Mouse (Mus musculus) midbrain, embryonic 15.5 days (tissue): ENCODE data around the gene Tmem29. TPM values are rescaled to one million over a fixed set of nuclear protein-coding genes. Genes with fewer than 3 reads are reported as not detected.
"Not testable (repeated sequence)": the region's sequence is repeated elsewhere in the genome, so short reads cannot be mapped to it uniquely, and the experiment has no call there.

Experiments
- ATAC-seq: fragments of 200-750 bp; cut with Nextera tagmentation; replicated peaks from 2 replicates; pipeline ENCODE4 v1.8.0; 2017; ENCODE audit warnings: moderate TSS enrichment
- H3K27ac ChIP-seq: fragments of 300-500 bp; sonication (generic); 2 replicates; pipeline ENCODE4 v1.5.1; 2015; ENCODE audit warnings: mild to moderate bottlenecking, inconsistent platforms
- H3K27me3 ChIP-seq: fragments of 300-500 bp; sonication (generic); replicated peaks from 2 replicates; pipeline ENCODE4 v1.6.1; 2015; ENCODE audit warnings: inconsistent platforms
- H3K36me3 ChIP-seq: fragments of 300-500 bp; sonication (generic); replicated peaks from 2 replicates; pipeline ENCODE4 v1.6.1; 2015; ENCODE audit warnings: inconsistent platforms
- H3K4me1 ChIP-seq: fragments of 300-500 bp; sonication (generic); 2 replicates; pipeline ENCODE4 v1.6.1; 2015; ENCODE audit warnings: inconsistent platforms
- H3K4me2 ChIP-seq: fragments of 300-500 bp; sonication (generic); 2 replicates; pipeline ENCODE4 v1.6.1; 2015; ENCODE audit warnings: inconsistent platforms, mild to moderate bottlenecking, moderate library complexity
- H3K4me3 ChIP-seq: fragments of 300-500 bp; sonication (generic); 2 replicates; pipeline ENCODE4 v1.5.1; 2015; ENCODE audit warnings: mild to moderate bottlenecking, inconsistent platforms
- H3K9ac ChIP-seq: fragments of 300-500 bp; sonication (generic); 2 replicates; pipeline ENCODE4 v1.6.1; 2015; ENCODE audit warnings: mild to moderate bottlenecking, inconsistent platforms
- H3K9me3 ChIP-seq: fragments of 300-500 bp; sonication (generic); 2 replicates; pipeline ENCODE4 v1.6.1; 2016; ENCODE audit warnings: inconsistent platforms
- WGBS: fragments of 180-500 bp; shearing (Covaris S2); methylation state at CpG from one replicate; pipeline ENCODE4 v1.1.7; 2015; ENCODE audit warnings: mixed read lengths; 5-methylcytosine and 5-hydroxymethylcytosine counted together
- polyA plus RNA-seq: library from polyadenylated mRNA; unstranded; fragments of >200 nt; fragmentation: Nextera tagmentation; extraction: Ambion mirVana; gene quantifications from 2 replicates; pipeline ENCODE4 v1.2.1, GENCODE M21; 2015

Tmem29 gene
- polyA plus RNA-seq: 70.9 and 77.2 TPM in 2 replicates

DNA sequence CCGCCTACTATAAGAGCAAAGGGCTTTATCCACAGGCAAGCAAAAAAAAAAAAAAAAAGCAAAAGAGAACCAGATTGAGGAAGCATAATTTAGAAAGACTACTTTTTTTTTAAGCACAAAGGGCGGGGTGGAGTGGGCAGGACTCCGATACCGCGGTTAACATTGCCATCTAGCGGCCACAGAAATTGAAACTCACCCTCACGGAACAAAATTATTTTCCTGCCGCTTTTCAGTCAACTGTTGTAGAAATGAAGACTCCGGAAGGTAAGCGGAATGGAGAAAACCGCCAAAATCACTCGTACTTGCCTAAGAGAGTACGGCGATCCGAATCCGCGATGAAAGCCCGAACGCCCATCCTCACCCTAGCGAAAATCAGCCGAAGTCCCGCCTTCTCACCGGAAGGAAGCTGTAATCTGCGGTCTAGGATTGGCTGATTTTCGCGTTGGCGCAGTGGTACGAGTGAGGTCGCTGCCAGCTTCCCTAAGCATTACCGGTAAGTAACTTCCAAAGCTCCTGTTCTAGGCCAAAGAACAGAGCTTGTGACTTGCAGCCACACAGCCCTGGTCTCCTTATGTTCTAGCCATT is at the start of gene Tmem29:
Gene Tmem29 (minus strand): TSS at position 389 of the 585 bp plus-strand sequence.
- WGBS: 3% methylated on average over 30 of the region's 30 CpGs
- Histone ChIP-seq H3K9me3 (no peaks in the 10 kb centered on the region), H3K36me3 (no peaks in the 10 kb centered on the region), H3K4me2 (peak within 1 kb of the TSS; percentile 45), H3K4me3 (peak within 1 kb of the TSS; percentile 45), H3K9ac (peak within 1 kb of the TSS; percentile 45; the same call in 1 of the 2 replicates), H3K27ac (peak within 1 kb of the TSS; percentile 89), H3K27me3 (no peaks in the 10 kb centered on the region), H3K4me1 (peaks cover 6% of the 10 kb centered on the region)
- ATAC-seq: peak; percentile 98

- Histone ChIP-seq H3K9me3 (no peaks in the 10 kb centered on the region), H3K9ac (no peak overlapping the region), H3K27ac (peak overlapping the region; percentile 69), H3K4me3 (no peak overlapping the region), H3K4me2 (no peak overlapping the region), H3K4me1 (no peaks in the 10 kb centered on the region), H3K27me3 (no peaks in the 10 kb centered on the region), H3K36me3 (no peaks in the 10 kb centered on the region)
- ATAC-seq: peak; percentile 90
- 52% methylated on average over 6 of the region's 6 CpGs for WGBS
These were observed 49.7 kb upstream of the Tmem29 start for GRCm38 (mm10) chrX:150508696-150509095.

GRCm38 (mm10) chrX:150487811-150488210 is 28.9 kb upstream of the Tmem29 start:
- H3K4me3 ChIP-seq, ATAC-seq, H3K27ac ChIP-seq, H3K36me3 ChIP-seq, H3K27me3 ChIP-seq, H3K4me1 ChIP-seq, H3K9me3 ChIP-seq, H3K4me2 ChIP-seq, H3K9ac ChIP-seq: not testable (repeated sequence)
- 33% methylated on average over 3 of the region's 10 CpGs for WGBS

GRCm38 (mm10) chrX:150486314-150487030 is 27.5 kb upstream of the Tmem29 start:
- H3K27me3 ChIP-seq, H3K36me3 ChIP-seq, H3K4me3 ChIP-seq, H3K9me3 ChIP-seq, ATAC-seq, H3K9ac ChIP-seq, H3K4me1 ChIP-seq, H3K27ac ChIP-seq, H3K4me2 ChIP-seq: not testable (repeated sequence)
- 74% methylated on average over 9 of the region's 22 CpGs for WGBS

GRCm38 (mm10) chrX:150477854-150478780 is 19.2 kb upstream of the Tmem29 start:
- under 1% methylated on average over 34 of the region's 34 CpGs for WGBS
- no peaks in the 10 kb centered on the region for H3K36me3 ChIP-seq
- no peaks in the 10 kb centered on the region for H3K9me3 ChIP-seq
- peak overlapping the region; percentile 51 for H3K9ac ChIP-seq
- peak overlapping the region; percentile 96 for H3K27ac ChIP-seq
- peak overlapping the region; percentile 30; the same call in 1 of the 2 replicates for H3K4me2 ChIP-seq
- H3K4me1 ChIP-seq: no peaks in the 10 kb centered on the region
- ATAC-seq: peak; percentile 97
- H3K27me3 ChIP-seq: no peaks in the 10 kb centered on the region
- peak overlapping the region; percentile 50 for H3K4me3 ChIP-seq

- no peak overlapping the region for H3K9ac ChIP-seq
- no peaks in the 10 kb centered on the region for H3K27me3 ChIP-seq
- H3K9me3 ChIP-seq: no peaks in the 10 kb centered on the region
- H3K36me3 ChIP-seq: no peaks in the 10 kb centered on the region
- no peak overlapping the region for H3K4me2 ChIP-seq
- no peak overlapping the region for H3K27ac ChIP-seq
- H3K4me1 ChIP-seq: no peaks in the 10 kb centered on the region
- WGBS: 85% methylated on average over 1 of the region's 1 CpGs
- H3K4me3 ChIP-seq: no peak overlapping the region
- no peak for ATAC-seq
These were observed 12.5 kb upstream of the Tmem29 start for GRCm38 (mm10) chrX:150471416-150471815.

- Histone ChIP-seq H3K4me1 (no peaks in the 10 kb centered on the region), H3K9ac (no peak overlapping the region), H3K36me3 (no peaks in the 10 kb centered on the region), H3K9me3 (no peaks in the 10 kb centered on the region), H3K27ac (no peak overlapping the region), H3K4me3 (no peak overlapping the region), H3K27me3 (no peaks in the 10 kb centered on the region), H3K4me2 (no peak overlapping the region)
- 80% methylated on average over 2 of the region's 2 CpGs for WGBS
- ATAC-seq: no peak
These were observed 9.3 kb upstream of the Tmem29 start for GRCm38 (mm10) chrX:150468266-150468665.

GRCm38 (mm10) chrX:150466817-150467216 is 7.9 kb upstream of the Tmem29 start:
- not testable (repeated sequence) for H3K4me1 ChIP-seq, H3K9ac ChIP-seq, H3K27me3 ChIP-seq, H3K9me3 ChIP-seq, H3K36me3 ChIP-seq, H3K4me2 ChIP-seq, ATAC-seq, H3K27ac ChIP-seq, H3K4me3 ChIP-seq
- WGBS: 80% methylated on average over 8 of the region's 8 CpGs

DNA sequence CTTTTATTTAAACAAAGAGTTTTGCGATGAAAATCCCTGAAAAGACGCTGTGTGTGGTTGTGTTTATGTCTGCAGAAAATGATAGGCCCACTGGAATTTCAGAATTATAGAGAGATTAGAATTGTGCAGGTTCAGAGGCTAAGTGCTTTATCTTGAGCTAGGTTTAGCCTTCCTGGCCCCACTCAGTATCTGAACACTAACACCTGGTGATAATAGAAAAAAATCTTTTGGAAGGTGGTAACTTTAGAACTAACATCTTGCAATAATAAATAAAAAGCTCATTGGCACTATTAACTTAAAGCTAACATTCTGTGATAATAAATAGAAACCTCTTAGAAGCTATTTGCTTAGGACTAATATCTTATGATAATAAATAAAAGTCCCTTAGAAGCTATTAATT is 1.2 kb upstream of the Tmem29 start:
- no peaks in the 10 kb centered on the region for H3K9me3 ChIP-seq
- ATAC-seq: no peak

GRCm38 (mm10) chrX:150459411-150459927 is 515 bp upstream of the Tmem29 start:
- WGBS: 42% methylated on average over 8 of the region's 8 CpGs
- H3K27ac ChIP-seq: peak overlapping the region; percentile 89
- H3K9ac ChIP-seq: peak overlapping the region; percentile 45; the same call in 1 of the 2 replicates

More for the DNA sequence above, 1.2 kb upstream of the Tmem29 start:
- Histone ChIP-seq H3K27ac (0 out of 2 replicates have a peak overlapping the region, but pooled peaks have one; percentile 89), H3K9ac (no peak overlapping the region), H3K4me2 (no peak overlapping the region), H3K4me1 (peaks cover 6% of the 10 kb centered on the region), H3K4me3 (no peak overlapping the region), H3K27me3 (no peaks in the 10 kb centered on the region), H3K36me3 (no peaks in the 10 kb centered on the region)
- whole genome bisulfite sequencing: 67% methylated on average over 2 of the region's 2 CpGs

DNA sequence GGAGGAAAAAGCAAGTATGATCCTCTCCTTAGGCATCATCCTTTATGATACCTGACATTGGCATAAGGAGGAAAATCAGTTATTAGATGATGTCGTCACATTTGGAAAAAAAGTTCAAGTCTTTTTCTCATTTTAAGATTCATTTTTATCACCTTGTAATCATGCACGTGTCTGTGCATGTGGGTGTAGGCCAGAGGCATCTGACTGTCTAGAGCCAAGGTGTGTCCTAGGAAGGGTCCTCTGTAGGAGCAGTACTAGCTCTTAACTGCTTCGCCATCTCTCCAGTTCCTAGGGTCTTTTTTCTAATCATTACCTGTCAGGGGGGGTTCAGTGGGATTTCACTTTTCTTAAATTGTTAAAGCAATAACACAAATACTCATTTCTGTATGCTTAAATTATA is 818 bp downstream of the Tmem29 start:
- peak overlapping the region; percentile 45 for H3K4me3 ChIP-seq
- peak overlapping the region; percentile 89 for H3K27ac ChIP-seq
- H3K4me2 ChIP-seq: peak overlapping the region; percentile 45
- peak; percentile 77 for ATAC-seq
- WGBS: 36% methylated on average over 3 of the region's 3 CpGs
- H3K27me3 ChIP-seq: no peaks in the 10 kb centered on the region
- no peaks in the 10 kb centered on the region for H3K36me3 ChIP-seq
- H3K4me1 ChIP-seq: peaks cover 6% of the 10 kb centered on the region
- no peak overlapping the region for H3K9ac ChIP-seq
- no peaks in the 10 kb centered on the region for H3K9me3 ChIP-seq

More at GRCm38 (mm10) chrX:150459411-150459927, 515 bp upstream of the Tmem29 start:
- H3K4me3 ChIP-seq: peak overlapping the region; percentile 45
- ATAC-seq: peak; percentile 16
- no peaks in the 10 kb centered on the region for H3K36me3 ChIP-seq
- H3K27me3 ChIP-seq: no peaks in the 10 kb centered on the region
- peaks cover 6% of the 10 kb centered on the region for H3K4me1 ChIP-seq
- H3K4me2 ChIP-seq: peak overlapping the region; percentile 45
- no peaks in the 10 kb centered on the region for H3K9me3 ChIP-seq
